Mouse (Mus musculus) forebrain, embryonic 16.5 days (tissue): ENCODE measurements at regions not wholly inside any gene's neighbourhood (a gene's known extent, or its start where the extent isn't known, plus 50 kb on each side); places are given as distances from the start of the nearest gene placed in this dataset.

Experiments
- ATAC-seq: fragments of 200-750 bp; cut with Nextera tagmentation; 2 replicates; pipeline ENCODE4 v1.8.0; 2017; ENCODE audit warnings: mild to moderate bottlenecking, moderate library complexity
- H3K27ac ChIP-seq: fragments of 300-500 bp; sonication (generic); 2 replicates; pipeline ENCODE4 v1.5.1; 2014; ENCODE audit warnings: low read length, control low read depth
- H3K27me3 ChIP-seq: fragments of 300-500 bp; sonication (generic); replicated peaks from 2 replicates; pipeline ENCODE4 v1.6.1; 2014; ENCODE audit warnings: low read length; ENCODE audit not compliant: control insufficient read depth, insufficient read depth
- H3K36me3 ChIP-seq: fragments of 300-500 bp; sonication (generic); 2 replicates; pipeline ENCODE4 v1.6.1; 2014; ENCODE audit not compliant: control insufficient read depth, insufficient read depth
- H3K4me1 ChIP-seq: fragments of 300-500 bp; sonication (generic); replicated peaks from 2 replicates; pipeline ENCODE4 v1.6.1; 2014; ENCODE audit warnings: low read length; ENCODE audit not compliant: control insufficient read depth, insufficient read depth
- H3K4me2 ChIP-seq: fragments of 300-500 bp; sonication (generic); 2 replicates; pipeline ENCODE4 v1.6.1; 2014; ENCODE audit warnings: mild to moderate bottlenecking, low read length, control low read depth
- H3K4me3 ChIP-seq: fragments of 300-500 bp; sonication (generic); replicated peaks from 2 replicates; pipeline ENCODE4 v1.5.1; 2014; ENCODE audit warnings: mild to moderate bottlenecking, low read length, control low read depth
- H3K9ac ChIP-seq: fragments of 300-500 bp; sonication (generic); replicated peaks from 2 replicates; pipeline ENCODE4 v1.6.1; 2014; ENCODE audit warnings: low read depth, low read length, control low read depth
- H3K9me3 ChIP-seq: fragments of 300-500 bp; sonication (generic); 2 replicates; pipeline ENCODE4 v1.6.1; 2016; ENCODE audit warnings: low read length; ENCODE audit not compliant: control insufficient read depth
- WGBS: fragments of 180-500 bp; shearing (Covaris S2); extraction: QIAGEN DNeasy Blood & Tissue Kit; methylation state at CpG from one replicate; pipeline ENCODE4 v1.1.7; 2014; 5-methylcytosine and 5-hydroxymethylcytosine counted together

DNA sequence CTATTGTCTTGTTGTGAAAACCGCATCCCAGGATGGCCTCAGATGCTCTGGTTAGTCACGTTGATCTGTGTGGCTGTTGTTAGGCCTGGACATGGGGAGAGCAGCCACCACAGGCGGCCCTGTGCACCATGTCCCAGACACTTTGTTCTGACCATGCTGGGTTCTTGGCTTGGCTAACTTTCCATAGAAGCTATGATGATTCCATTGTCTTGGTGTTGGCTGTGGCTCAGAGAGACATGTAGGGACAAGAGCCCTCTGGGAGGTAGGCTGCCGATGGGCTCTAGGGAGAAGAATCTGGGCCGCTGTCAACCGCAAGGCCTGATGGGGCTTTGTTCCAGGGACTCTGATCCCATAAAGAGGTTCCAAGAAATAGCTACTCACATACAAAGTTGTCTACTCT is 334.9 kb downstream of the Pik3r1 start:
- WGBS = 94% methylated on average over 6 of the region's 6 CpGs
- Histone ChIP-seq H3K27ac (no peak overlapping the region), H3K4me1 (no peaks in the 10 kb centered on the region), H3K9ac (no peak overlapping the region), H3K4me3 (no peak overlapping the region), H3K36me3 (no peaks in the 10 kb centered on the region), H3K27me3 (no peaks in the 10 kb centered on the region), H3K4me2 (no peak overlapping the region), H3K9me3 (no peaks in the 10 kb centered on the region)
- ATAC-seq = no peak

GRCm38 (mm10) chr13:101427426-101428221 is 340.4 kb downstream of the Pik3r1 start:
- H3K9me3 ChIP-seq = no peaks in the 10 kb centered on the region
- H3K4me1 ChIP-seq = no peaks in the 10 kb centered on the region
- no peak overlapping the region for H3K27ac ChIP-seq
- no peak overlapping the region for H3K4me2 ChIP-seq
- no peaks in the 10 kb centered on the region for H3K27me3 ChIP-seq
- no peaks in the 10 kb centered on the region for H3K36me3 ChIP-seq
- no peak for ATAC-seq
- WGBS = 60% methylated on average over 12 of the region's 12 CpGs
- no peak overlapping the region for H3K9ac ChIP-seq
- H3K4me3 ChIP-seq = no peak overlapping the region

- Histone ChIP-seq H3K4me3 (no peak overlapping the region), H3K4me1 (no peaks in the 10 kb centered on the region), H3K9me3 (no peaks in the 10 kb centered on the region), H3K9ac (no peak overlapping the region), H3K27ac (no peak overlapping the region), H3K4me2 (no peak overlapping the region), H3K27me3 (no peaks in the 10 kb centered on the region), H3K36me3 (no peaks in the 10 kb centered on the region)
- WGBS = 36% methylated on average over 5 of the region's 5 CpGs
- no peak for ATAC-seq
Observed at GRCm38 (mm10) chr13:101426461-101426860, 341.6 kb downstream of the Pik3r1 start.

DNA sequence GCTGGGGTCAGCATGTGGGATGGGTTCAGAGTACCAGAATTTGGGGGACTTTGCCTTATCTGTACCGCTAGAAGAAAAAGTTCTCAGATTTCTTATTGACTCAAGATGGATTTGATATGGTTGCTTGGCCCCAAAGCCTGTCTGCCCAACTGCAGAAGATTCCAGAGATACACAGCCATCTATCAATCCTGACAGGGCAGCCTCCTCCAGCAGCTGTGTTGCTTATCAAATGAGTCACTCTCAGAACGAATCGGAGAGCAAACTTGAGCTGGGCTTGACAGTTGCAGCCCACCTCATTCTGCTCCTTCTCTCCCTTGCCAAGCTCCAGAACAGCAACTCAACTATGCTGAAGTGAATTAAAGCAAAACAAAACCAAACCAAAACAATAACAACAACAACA is 345.9 kb downstream of the Pik3r1 start:
- H3K9me3 ChIP-seq = no peaks in the 10 kb centered on the region
- H3K27me3 ChIP-seq = no peaks in the 10 kb centered on the region
- H3K27ac ChIP-seq = no peak overlapping the region
- H3K9ac ChIP-seq = no peak overlapping the region
- H3K4me1 ChIP-seq = peaks cover 3% of the 10 kb centered on the region
- no peak overlapping the region for H3K4me3 ChIP-seq
- 90% methylated on average over 3 of the region's 3 CpGs for WGBS
- no peak for ATAC-seq
- H3K36me3 ChIP-seq = no peaks in the 10 kb centered on the region
- H3K4me2 ChIP-seq = no peak overlapping the region

DNA sequence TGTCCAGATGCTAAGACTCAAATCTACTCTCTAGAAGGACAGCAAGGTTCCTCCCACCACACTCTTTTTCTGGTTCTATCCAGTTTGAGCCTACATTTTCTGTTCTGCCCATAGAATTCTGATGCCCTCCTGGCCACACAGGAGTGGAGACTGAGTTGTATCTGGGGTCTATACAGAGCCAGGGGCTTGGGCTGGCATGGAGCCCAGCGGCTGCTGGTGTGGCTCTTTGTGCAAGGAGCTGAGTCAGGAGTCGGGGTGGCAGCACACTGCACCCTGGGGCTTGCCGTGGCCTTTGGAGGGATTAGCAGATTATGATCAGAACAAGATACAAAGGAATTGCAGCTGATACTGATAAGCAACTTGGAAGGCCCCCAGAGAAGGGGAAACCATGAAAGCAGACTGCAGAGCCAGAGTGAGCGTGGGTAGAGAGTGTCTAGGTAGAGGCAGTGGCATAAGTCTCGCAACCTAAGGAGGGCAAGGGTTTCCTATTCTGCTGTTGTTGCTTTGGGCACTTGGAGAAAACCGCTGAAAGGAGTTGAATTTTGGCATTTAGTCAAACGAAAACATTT is 348.5 kb downstream of the Pik3r1 start:
- Histone ChIP-seq H3K4me2 (no peak overlapping the region), H3K36me3 (no peaks in the 10 kb centered on the region), H3K4me3 (no peak overlapping the region), H3K4me1 (peaks cover 3% of the 10 kb centered on the region), H3K9ac (no peak overlapping the region), H3K27me3 (no peaks in the 10 kb centered on the region), H3K27ac (no peak overlapping the region), H3K9me3 (no peaks in the 10 kb centered on the region)
- peak; percentile 58; the same call in 1 of the 2 replicates for ATAC-seq
- WGBS = 56% methylated on average over 7 of the region's 7 CpGs

- no peak overlapping the region for H3K4me3 ChIP-seq
- no peak overlapping the region for H3K4me2 ChIP-seq
- 92% methylated on average over 6 of the region's 6 CpGs for WGBS
- H3K9ac ChIP-seq = no peak overlapping the region
- no peak for ATAC-seq
- no peaks in the 10 kb centered on the region for H3K9me3 ChIP-seq
- H3K27me3 ChIP-seq = no peaks in the 10 kb centered on the region
- peaks cover 3% of the 10 kb centered on the region for H3K4me1 ChIP-seq
- H3K27ac ChIP-seq = no peak overlapping the region
- H3K36me3 ChIP-seq = no peaks in the 10 kb centered on the region
Observed at GRCm38 (mm10) chr13:101418272-101418671, 349.7 kb downstream of the Pik3r1 start.

GRCm38 (mm10) chr13:101408885-101409284 is 359.1 kb downstream of the Pik3r1 start:
- H3K4me1 ChIP-seq = no peaks in the 10 kb centered on the region
- ATAC-seq = no peak
- no peaks in the 10 kb centered on the region for H3K9me3 ChIP-seq
- WGBS = 86% methylated on average over 4 of the region's 4 CpGs
- no peaks in the 10 kb centered on the region for H3K36me3 ChIP-seq
- no peak overlapping the region for H3K4me2 ChIP-seq
- no peaks in the 10 kb centered on the region for H3K27me3 ChIP-seq
- no peak overlapping the region for H3K9ac ChIP-seq
- no peak overlapping the region for H3K4me3 ChIP-seq
- H3K27ac ChIP-seq = no peak overlapping the region

DNA sequence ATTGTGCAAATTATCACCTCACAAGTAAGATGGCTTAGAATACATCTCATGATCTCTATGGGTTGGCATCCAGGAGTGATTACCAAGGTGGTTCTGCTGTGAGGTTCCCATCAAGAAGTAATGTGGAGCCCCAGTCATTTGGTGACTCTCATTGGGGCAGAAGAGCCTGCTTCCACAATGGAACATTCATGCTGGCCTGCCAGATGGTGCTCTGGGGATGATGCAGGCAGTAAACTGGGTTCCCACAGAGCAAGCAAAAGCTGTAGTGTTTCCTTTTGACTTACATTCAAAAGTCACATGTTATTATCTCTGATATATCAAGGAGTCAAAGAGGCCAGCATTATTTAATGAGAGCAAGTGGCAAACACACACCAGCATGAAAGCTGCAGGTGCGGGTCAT is 360.4 kb downstream of the Pik3r1 start:
- Histone ChIP-seq H3K9me3 (no peaks in the 10 kb centered on the region), H3K36me3 (no peaks in the 10 kb centered on the region), H3K4me3 (no peak overlapping the region), H3K4me2 (no peak overlapping the region), H3K27ac (no peak overlapping the region), H3K4me1 (no peaks in the 10 kb centered on the region), H3K9ac (no peak overlapping the region), H3K27me3 (no peaks in the 10 kb centered on the region)
- WGBS = 97% methylated on average over 1 of the region's 1 CpGs
- no peak for ATAC-seq

- Histone ChIP-seq H3K4me3 (no peak overlapping the region), H3K27ac (no peak overlapping the region), H3K27me3 (no peaks in the 10 kb centered on the region), H3K4me1 (no peaks in the 10 kb centered on the region), H3K4me2 (no peak overlapping the region), H3K9me3 (no peaks in the 10 kb centered on the region), H3K36me3 (no peaks in the 10 kb centered on the region), H3K9ac (no peak overlapping the region)
- WGBS = 57% methylated on average over 5 of the region's 5 CpGs
- ATAC-seq = peak; percentile 72
Observed at GRCm38 (mm10) chr13:101373581-101374189, 394.3 kb downstream of the Pik3r1 start.
